Mouse (Mus musculus) liver, postnatal 0 days (tissue): ENCODE measurements around the gene Zfp799. TPM values are rescaled to one million over a fixed set of nuclear protein-coding genes. Genes with fewer than 3 reads are reported as not detected.
A peak's percentile ranks its signal among the peaks of the same experiment; 100 is the strongest.
"Not testable (repeated sequence)": the region's sequence is repeated elsewhere in the genome, so short reads cannot be mapped to it uniquely, and the experiment has no call there.

Source experiments
- ATAC-seq: fragments of 200-750 bp; cut with Nextera tagmentation; 2 replicates; pipeline ENCODE4 v1.8.0; 2017; ENCODE audit warnings: mild to moderate bottlenecking, moderate library complexity
- DNase-seq: peaks from one replicate; pipeline ENCODE4 v3.0.0-alpha.2; 2016
- H3K27ac ChIP-seq: fragments of 300-500 bp; sonication (generic); 2 replicates; pipeline ENCODE4 v1.5.1; 2014; ENCODE audit warnings: antibody characterized with exemption, moderate library complexity, mild to moderate bottlenecking, low read depth
- H3K27me3 ChIP-seq: fragments of 300-500 bp; sonication (generic); 2 replicates; pipeline ENCODE4 v1.6.1; 2014; ENCODE audit warnings: low read length, control low read depth, mixed read lengths; ENCODE audit not compliant: insufficient read depth
- H3K36me3 ChIP-seq: fragments of 300-500 bp; sonication (generic); replicated peaks from 2 replicates; pipeline ENCODE4 v1.6.1; 2014; ENCODE audit warnings: mild to moderate bottlenecking, control low read depth, low read length, moderate library complexity, mixed read lengths; ENCODE audit not compliant: insufficient read depth
- H3K4me1 ChIP-seq: fragments of 300-500 bp; sonication (generic); 2 replicates; pipeline ENCODE4 v1.6.1; 2014; ENCODE audit warnings: antibody characterized with exemption, mild to moderate bottlenecking, control low read depth; ENCODE audit not compliant: insufficient read depth
- H3K4me2 ChIP-seq: fragments of 300-500 bp; sonication (generic); 2 replicates; pipeline ENCODE4 v1.6.1; 2014; ENCODE audit warnings: low read depth, mild to moderate bottlenecking, low read length, moderate library complexity, mixed read lengths
- H3K4me3 ChIP-seq: fragments of 300-500 bp; sonication (generic); 2 replicates; pipeline ENCODE4 v1.5.1; 2014; ENCODE audit warnings: low read depth, low read length
- H3K9ac ChIP-seq: fragments of 300-500 bp; sonication (generic); replicated peaks from 2 replicates; pipeline ENCODE4 v1.6.1; 2014; ENCODE audit warnings: mild to moderate bottlenecking, moderate library complexity
- H3K9me3 ChIP-seq: fragments of 300-500 bp; sonication (generic); 2 replicates; pipeline ENCODE4 v1.6.1; 2016; ENCODE audit warnings: mild to moderate bottlenecking, control low read depth, low read length, mixed read lengths
- CTCF ChIP-seq: sonication (generic); IDR thresholded peaks from 2 replicates; pipeline ENCODE4 v1.5.1; 2016; ENCODE audit warnings: antibody characterized with exemption, low read depth
- EP300 ChIP-seq: IDR thresholded peaks from 2 replicates; pipeline ENCODE4 v1.6.1; 2016; ENCODE audit warnings: antibody characterized with exemption, low read depth, mild to moderate bottlenecking
- WGBS: fragments of 180-500 bp; shearing (Covaris S2); extraction: QIAGEN DNeasy Blood & Tissue Kit; methylation state at CpG from one replicate; pipeline ENCODE4 v1.1.7; 2014; ENCODE audit not compliant: insufficient replicate concordance; 5-methylcytosine and 5-hydroxymethylcytosine counted together
- polyA plus RNA-seq: library from polyadenylated mRNA; unstranded; fragments of >200 nt; fragmentation: Nextera tagmentation; extraction: Ambion mirVana; gene quantifications from 2 replicates; pipeline ENCODE4 v1.2.1, GENCODE M21; 2015

Gene Zfp799
- 1.6 and 2.0 TPM in 2 replicates for polyA plus RNA-seq

DNA sequence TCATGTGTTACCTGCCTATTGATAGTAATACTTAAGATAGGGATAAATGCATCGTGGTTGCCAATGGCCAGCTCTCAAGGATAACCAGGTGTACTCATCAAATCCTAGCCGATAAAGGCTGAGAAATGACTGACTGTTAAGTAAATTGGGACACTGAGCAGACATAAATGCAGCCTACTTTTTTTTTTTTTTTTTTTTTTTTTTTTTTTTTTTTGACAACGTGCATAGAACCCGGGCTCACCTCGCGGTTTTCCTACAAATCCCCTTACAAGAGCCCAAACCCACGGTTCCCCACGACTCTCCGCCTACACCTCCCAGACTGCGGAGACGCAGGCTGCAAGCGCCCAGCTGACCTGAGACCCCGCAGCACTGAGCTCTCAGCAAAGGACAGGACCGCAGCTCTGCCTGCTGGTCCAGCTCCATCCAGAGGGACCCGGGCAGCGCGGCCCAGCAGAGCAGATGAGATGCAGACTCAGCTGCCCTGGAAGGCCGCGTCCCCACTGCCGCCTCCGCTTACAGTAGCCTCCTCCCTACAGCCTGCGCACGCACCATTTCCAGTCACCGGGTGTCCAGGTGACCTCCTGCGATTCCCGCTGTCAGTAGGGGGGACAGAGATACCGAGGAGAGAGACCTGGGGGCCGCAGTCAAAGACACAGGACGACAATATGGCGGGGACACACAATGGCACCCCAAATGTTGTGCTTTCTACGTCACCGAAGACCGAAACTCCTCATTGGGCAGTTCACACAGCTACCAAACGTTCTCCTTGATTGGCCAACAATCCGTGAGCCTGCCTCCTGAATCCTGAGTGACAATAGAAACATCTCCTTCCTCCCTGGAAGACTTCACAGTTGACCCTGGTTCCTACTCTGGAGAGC lies at the start of gene Zfp799:
Gene Zfp799, minus strand, starts transcription at position 722 of the 878 bp plus-strand sequence.
- peak; percentile 97 for ATAC-seq
- 2% methylated on average over 35 of the region's 35 CpGs for WGBS

DNA sequence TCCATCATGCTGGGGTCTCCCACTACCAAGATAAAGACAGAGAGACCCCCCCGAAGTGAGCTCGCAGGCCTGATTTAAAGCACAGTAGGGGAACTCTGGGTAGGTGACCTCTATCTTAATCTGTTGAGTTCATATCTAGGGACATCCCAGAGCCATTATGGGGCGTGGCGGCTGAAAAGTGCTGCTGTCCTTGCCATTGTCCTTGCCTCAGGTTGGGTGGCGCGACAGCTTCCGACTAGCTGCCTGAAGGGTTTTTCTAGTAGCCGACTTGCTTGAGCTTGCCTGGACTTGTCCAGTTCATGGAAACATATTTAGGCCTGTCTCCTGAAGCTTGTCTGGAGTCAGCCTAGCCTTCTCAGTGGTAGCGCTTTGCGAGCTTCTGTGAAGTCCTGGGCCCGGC lies 48.7 kb upstream of the Zfp799 start:
- 90% methylated on average over 11 of the region's 11 CpGs for WGBS
- TF ChIP-seq CTCF = no peak
- no peak for TF ChIP-seq EP300
- ATAC-seq (no peak), DNase-seq (no peak)
- Histone ChIP-seq H3K36me3 (peaks cover 10% of the 10 kb centered on the region), H3K9me3 (no peaks in the 10 kb centered on the region), H3K4me1 (no peaks in the 10 kb centered on the region), H3K27ac (no peak overlapping the region), H3K4me2 (no peak overlapping the region), H3K9ac (no peak overlapping the region), H3K4me3 (no peak overlapping the region), H3K27me3 (no peaks in the 10 kb centered on the region)

More for the DNA sequence above, at the start of gene Zfp799:
- Histone ChIP-seq H3K4me1 (peaks cover 5% of the 10 kb centered on the region; the same call in 1 of the 2 replicates), H3K9ac (peak within 1 kb of the TSS; percentile 91), H3K27ac (peak within 1 kb of the TSS; percentile 64), H3K9me3 (no peaks in the 10 kb centered on the region), H3K36me3 (peaks cover 5% of the 10 kb centered on the region; the same call in 1 of the 2 replicates), H3K27me3 (no peaks in the 10 kb centered on the region), H3K4me3 (peak within 1 kb of the TSS; percentile 73), H3K4me2 (peak within 1 kb of the TSS; percentile 81)
- TF ChIP-seq CTCF (no peak), EP300 (no peak)
- peak; percentile 72 for DNase-seq

DNA sequence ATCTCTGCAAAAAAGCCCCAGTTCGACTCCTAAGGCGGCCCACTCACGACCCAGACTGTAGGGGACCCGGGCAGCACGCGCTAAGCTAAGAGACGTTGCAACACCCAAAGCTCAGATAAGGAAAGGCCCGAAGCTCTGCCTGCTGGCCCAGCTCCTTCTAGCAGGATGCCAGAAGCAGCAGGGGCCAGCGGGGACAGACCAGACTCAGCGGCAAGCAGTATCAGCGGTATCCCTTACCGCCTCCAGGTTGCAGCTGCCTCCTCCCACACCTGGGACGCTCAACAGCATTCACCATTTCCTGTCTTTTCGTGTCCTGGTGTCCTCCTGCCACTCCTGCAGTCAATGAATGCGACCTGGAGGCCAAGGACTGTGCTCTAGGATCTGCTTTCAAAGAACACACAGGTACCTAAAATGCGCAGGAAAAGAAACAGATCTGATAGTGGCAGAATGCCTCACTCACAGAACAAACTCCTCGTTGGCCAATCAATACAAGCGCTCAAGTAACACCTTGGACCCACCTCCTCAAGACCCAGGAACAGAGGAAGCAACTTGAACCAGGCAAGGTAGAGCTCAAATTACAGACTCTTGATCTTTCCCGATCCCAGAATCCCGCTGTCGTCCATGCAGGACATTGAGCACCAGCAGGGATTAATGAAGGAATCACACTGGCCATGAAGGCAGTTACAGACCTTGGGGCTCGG lies 47.6 kb upstream of the Zfp799 start:
- Histone ChIP-seq H3K27me3 (no peaks in the 10 kb centered on the region), H3K9ac (no peak overlapping the region), H3K9me3 (no peaks in the 10 kb centered on the region), H3K36me3 (peaks cover under 1% of the 10 kb centered on the region; the same call in 1 of the 2 replicates), H3K4me1 (no peaks in the 10 kb centered on the region), H3K4me3 (no peak overlapping the region), H3K4me2 (peak overlapping the region; percentile 46), H3K27ac (no peak overlapping the region)
- no peak for TF ChIP-seq CTCF
- no peak for TF ChIP-seq EP300
- WGBS = 12% methylated on average over 22 of the region's 22 CpGs
- DNase-seq = no peak
- ATAC-seq = no peak

DNA sequence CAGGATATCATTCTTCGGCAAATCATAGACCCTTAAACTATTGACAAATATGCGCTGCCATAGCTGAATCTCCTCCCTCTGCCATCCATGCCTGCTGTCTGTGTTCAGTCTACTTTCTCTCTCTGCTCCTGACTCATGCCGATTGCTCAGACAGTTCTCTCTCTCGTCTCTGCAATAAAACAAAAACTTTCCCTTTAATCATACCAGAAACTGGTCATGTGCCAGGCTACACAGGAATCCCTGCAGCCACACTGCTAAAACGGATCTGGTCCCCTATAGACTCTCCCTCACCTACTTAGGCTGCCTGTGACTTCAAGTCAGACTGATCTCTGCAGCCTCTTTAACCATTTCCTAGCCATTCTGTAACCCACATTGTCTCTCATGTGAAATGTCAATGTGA lies 42.6 kb upstream of the Zfp799 start:
- Histone ChIP-seq H3K4me2 (no peak overlapping the region), H3K4me1 (no peaks in the 10 kb centered on the region), H3K36me3 (no peaks in the 10 kb centered on the region), H3K9me3 (0 out of 2 replicates have a peak, but pooled peaks cover 2% of the 10 kb centered on the region), H3K27ac (no peak overlapping the region), H3K4me3 (no peak overlapping the region), H3K9ac (no peak overlapping the region), H3K27me3 (no peaks in the 10 kb centered on the region)
- TF ChIP-seq EP300 (no peak), CTCF (no peak)
- DNase-seq (no peak), ATAC-seq (no peak)
- 62% methylated on average over 5 of the region's 5 CpGs for WGBS

DNA sequence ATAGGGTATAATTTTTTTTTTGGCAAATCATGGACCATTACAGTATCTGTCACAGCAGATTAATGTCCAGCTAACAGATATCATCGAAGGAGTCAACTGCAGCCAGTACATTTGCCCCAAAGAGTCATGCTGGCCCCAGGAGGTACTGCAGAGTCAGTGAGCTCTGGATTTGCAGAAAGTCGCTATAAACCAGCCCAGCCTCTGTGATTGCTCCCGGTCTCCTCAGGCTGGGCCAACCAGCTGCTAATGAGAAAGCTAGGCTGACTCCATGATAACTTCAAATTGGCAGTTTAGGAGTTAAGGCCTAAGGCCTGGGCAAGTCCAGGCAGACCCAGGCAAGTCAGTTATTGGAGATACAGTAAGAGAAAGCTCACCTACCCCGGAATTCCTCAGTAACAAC lies 42.0 kb upstream of the Zfp799 start:
- Histone ChIP-seq H3K9ac (no peak overlapping the region), H3K27me3 (no peaks in the 10 kb centered on the region), H3K4me2 (no peak overlapping the region), H3K4me3 (no peak overlapping the region), H3K36me3 (no peaks in the 10 kb centered on the region), H3K4me1 (no peaks in the 10 kb centered on the region), H3K27ac (no peak overlapping the region), H3K9me3 (0 out of 2 replicates have a peak, but pooled peaks cover 2% of the 10 kb centered on the region)
- ATAC-seq (no peak), DNase-seq (no peak)
- WGBS = 88% methylated on average over 4 of the region's 4 CpGs
- TF ChIP-seq EP300 (no peak), CTCF (no peak)

DNA sequence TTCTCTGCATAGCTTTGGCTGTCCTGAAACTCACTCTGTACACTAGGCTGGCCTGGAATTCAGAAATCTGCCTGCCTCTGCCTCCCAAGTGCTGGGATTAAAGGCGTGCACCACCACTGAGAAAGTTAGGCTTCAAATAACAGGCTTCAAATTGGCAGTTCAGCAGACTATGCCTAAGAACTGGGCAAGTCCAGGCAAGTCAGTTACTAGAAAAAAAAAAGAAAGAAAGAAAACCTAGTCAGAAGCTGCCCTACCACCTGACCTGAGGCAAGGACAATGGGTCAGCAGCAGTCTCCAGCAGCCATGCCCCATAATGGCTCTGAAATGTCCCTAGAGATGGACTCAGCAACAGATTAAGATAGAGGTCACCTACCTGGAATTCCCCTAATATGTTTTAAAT lies 41.4 kb upstream of the Zfp799 start:
- H3K36me3 ChIP-seq = no peaks in the 10 kb centered on the region
- H3K27me3 ChIP-seq = no peaks in the 10 kb centered on the region
- no peaks in the 10 kb centered on the region for H3K4me1 ChIP-seq
- H3K27ac ChIP-seq = no peak overlapping the region
- no peak overlapping the region for H3K4me3 ChIP-seq
- H3K4me2 ChIP-seq = no peak overlapping the region
- WGBS = 88% methylated on average over 1 of the region's 1 CpGs
- H3K9me3 ChIP-seq = 0 out of 2 replicates have a peak, but pooled peaks cover 2% of the 10 kb centered on the region
- DNase-seq (no peak), ATAC-seq (no peak)
- no peak for TF ChIP-seq EP300
- no peak for TF ChIP-seq CTCF
- no peak overlapping the region for H3K9ac ChIP-seq

DNA sequence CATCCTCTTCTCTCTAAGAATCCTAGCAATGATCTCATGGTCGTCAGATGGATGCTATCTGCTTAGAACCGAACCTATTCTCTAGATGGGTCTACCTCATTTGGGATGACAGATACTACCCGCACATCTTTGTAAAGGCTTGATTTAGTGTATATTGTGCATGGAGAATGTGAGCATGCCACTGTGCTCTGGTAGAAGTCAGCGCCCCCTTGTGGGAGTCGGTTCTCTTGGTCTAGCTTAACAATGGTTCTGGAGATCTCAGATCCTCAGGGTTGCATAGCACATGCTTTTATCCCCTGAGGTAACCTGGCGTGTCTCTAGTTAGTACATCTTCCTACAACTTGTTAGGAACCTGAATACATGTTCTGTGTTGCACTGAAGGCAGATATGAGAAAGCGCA lies 37.2 kb upstream of the Zfp799 start:
- not testable (repeated sequence) for H3K36me3 ChIP-seq, ATAC-seq, H3K27me3 ChIP-seq, H3K4me2 ChIP-seq, DNase-seq, H3K4me1 ChIP-seq, H3K27ac ChIP-seq, H3K9me3 ChIP-seq, H3K4me3 ChIP-seq, H3K9ac ChIP-seq
- 48% methylated on average over 3 of the region's 7 CpGs for WGBS

DNA sequence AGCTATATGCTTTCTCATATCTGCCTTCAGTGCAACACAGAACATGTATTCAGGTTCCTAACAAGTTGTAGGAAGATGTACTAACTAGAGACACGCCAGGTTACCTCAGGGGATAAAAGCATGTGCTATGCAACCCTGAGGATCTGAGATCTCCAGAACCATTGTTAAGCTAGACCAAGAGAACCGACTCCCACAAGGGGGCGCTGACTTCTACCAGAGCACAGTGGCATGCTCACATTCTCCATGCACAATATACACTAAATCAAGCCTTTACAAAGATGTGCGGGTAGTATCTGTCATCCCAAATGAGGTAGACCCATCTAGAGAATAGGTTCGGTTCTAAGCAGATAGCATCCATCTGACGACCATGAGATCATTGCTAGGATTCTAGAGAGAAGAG lies 26.7 kb upstream of the Zfp799 start:
- not testable (repeated sequence) for H3K4me1 ChIP-seq, H3K9ac ChIP-seq, H3K4me2 ChIP-seq, H3K4me3 ChIP-seq, H3K9me3 ChIP-seq, H3K36me3 ChIP-seq, H3K27me3 ChIP-seq, ATAC-seq, H3K27ac ChIP-seq, DNase-seq
- WGBS = 47% methylated on average over 3 of the region's 6 CpGs
